Mouse (Mus musculus): Measurements from ENCODE around the gene Olfr441.
"Not testable (repeated sequence)": the region's sequence is repeated elsewhere in the genome, so short reads cannot be mapped to it uniquely, and the experiment has no call there.

Olfr441 gene

GRCm38 (mm10) chr6:43106069-43106468 lies at the start of gene Olfr441:
Gene Olfr441 (plus strand): TSS chr6:43106369.
- not testable (repeated sequence) for DNase-seq

- DNase-seq = no peak
Measured at GRCm38 (mm10) chr6:43078750-43079149, 27.4 kb upstream of the Olfr441 start.

GRCm38 (mm10) chr6:43081405-43081804 lies 24.8 kb upstream of the Olfr441 start:
- not testable (repeated sequence) for DNase-seq

GRCm38 (mm10) chr6:43146267-43146666 lies 40.1 kb downstream of the Olfr441 start, which contains the start of gene Olfr237-ps1:
Gene Olfr237-ps1 (plus strand): TSS chr6:43146567.
- not testable (repeated sequence) for DNase-seq

GRCm38 (mm10) chr6:43159502-43159901 lies 53.3 kb downstream of the Olfr441 start:
- DNase-seq = peak; percentile 9

GRCm38 (mm10) chr6:43162982-43163381 lies 56.8 kb downstream of the Olfr441 start, which contains the start of gene Olfr437:
Gene Olfr437 (plus strand): TSS chr6:43163282.
- DNase-seq = no peak

GRCm38 (mm10) chr6:43167246-43167645 lies 61.1 kb downstream of the Olfr441 start:
- DNase-seq = peak; percentile 5
